Mouse (Mus musculus): ENCODE measurements at regions not wholly inside any gene's neighbourhood (a gene's known extent, or its start where the extent isn't known, plus 50 kb on each side); places are given as distances from the start of the nearest gene placed in this dataset.
A peak's percentile ranks its signal among the peaks of the same experiment; 100 is the strongest.

DNA sequence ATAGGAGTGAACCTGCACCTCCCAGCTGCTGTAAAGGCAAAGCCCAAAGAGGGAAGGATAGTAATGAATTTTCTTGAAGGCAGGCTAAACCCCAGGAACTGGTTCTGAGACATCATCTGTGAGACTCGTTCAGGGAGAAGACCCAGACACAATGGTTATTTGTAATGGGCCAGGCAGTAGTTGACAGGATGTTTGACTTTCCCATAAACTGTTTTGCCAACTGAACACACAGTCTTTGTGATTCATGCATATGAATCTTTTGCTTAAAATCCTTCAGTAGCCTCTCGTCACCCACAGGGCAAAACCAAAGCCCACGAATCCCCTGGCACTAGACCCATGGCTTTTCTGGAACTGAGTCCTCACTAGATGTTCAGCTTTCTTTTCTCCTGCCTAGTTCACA, 148.3 kb upstream of the Inhba start:
- Histone ChIP-seq H3K4me1 (ENCODE audit: control insufficient read depth, insufficient read depth, low read length) (peaks cover 2% of the 10 kb centered on the region; the same call in 1 of the 2 replicates), H3K4me3 (ENCODE audit: insufficient read depth, low read length) (no peak overlapping the region), H3K27ac (ENCODE audit: insufficient read depth, low read length) (peak overlapping the region; percentile 77)
- TF ChIP-seq POLR2A (IDR thresholded peaks at IDR 0.05; ENCODE audit: low read depth, low read length), result no peak
- TF ChIP-seq CTCF (IDR thresholded peaks at IDR 0.05; ENCODE audit: borderline replicate concordance, insufficient read depth, low read length), result no peak

GRCm38 (mm10) chr13:15867046-15867561, 144.5 kb upstream of the Inhba start:
- TF ChIP-seq POLR2A (IDR thresholded peaks at IDR 0.05; ENCODE audit: low read depth, low read length) (no peak), CTCF (IDR thresholded peaks at IDR 0.05; ENCODE audit: borderline replicate concordance, insufficient read depth, low read length) (no peak)
- H3K27ac ChIP-seq (ENCODE audit: insufficient read depth, low read length), result no peak overlapping the region
- no peak overlapping the region for H3K4me3 ChIP-seq (ENCODE audit: insufficient read depth, low read length)
- H3K4me1 ChIP-seq (ENCODE audit: control insufficient read depth, insufficient read depth, low read length), result peaks cover 2% of the 10 kb centered on the region; the same call in 1 of the 2 replicates

GRCm38 (mm10) chr13:15877606-15878005, 134.0 kb upstream of the Inhba start:
- Histone ChIP-seq H3K27ac (ENCODE audit: insufficient read depth, low read length) (no peak overlapping the region), H3K4me1 (ENCODE audit: control insufficient read depth, insufficient read depth, low read length) (no peaks in the 10 kb centered on the region), H3K4me3 (ENCODE audit: insufficient read depth, low read length) (no peak overlapping the region)
- no peak for TF ChIP-seq POLR2A (IDR thresholded peaks at IDR 0.05; ENCODE audit: low read depth, low read length)
- TF ChIP-seq CTCF (IDR thresholded peaks at IDR 0.05; ENCODE audit: borderline replicate concordance, insufficient read depth, low read length), result no peak

DNA sequence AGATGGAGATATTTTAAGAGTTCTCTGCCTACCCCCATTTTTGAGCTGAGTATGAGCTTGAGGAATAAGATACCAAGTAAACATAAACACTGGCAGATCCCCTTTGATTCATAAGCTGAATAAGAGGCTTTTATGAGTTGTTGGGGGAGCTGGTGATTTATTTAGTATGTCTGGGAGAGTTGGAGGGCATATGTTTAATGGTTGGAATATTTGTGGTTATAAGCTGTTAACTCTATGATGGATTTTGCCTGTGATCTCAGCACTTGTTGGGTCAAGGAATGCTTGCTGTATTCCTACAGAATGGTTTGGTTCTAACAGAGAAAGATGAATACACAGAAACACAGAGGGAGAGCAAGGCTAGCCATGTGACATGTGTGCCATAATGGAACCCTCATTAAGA, 132.1 kb upstream of the Inhba start:
- TF ChIP-seq POLR2A (IDR thresholded peaks at IDR 0.05; ENCODE audit: low read depth, low read length), result no peak
- TF ChIP-seq CTCF (IDR thresholded peaks at IDR 0.05; ENCODE audit: borderline replicate concordance, insufficient read depth, low read length), result no peak
- Histone ChIP-seq H3K27ac (ENCODE audit: insufficient read depth, low read length) (peak overlapping the region; percentile 84), H3K4me1 (ENCODE audit: control insufficient read depth, insufficient read depth, low read length) (no peaks in the 10 kb centered on the region), H3K4me3 (ENCODE audit: insufficient read depth, low read length) (no peak overlapping the region)

DNA sequence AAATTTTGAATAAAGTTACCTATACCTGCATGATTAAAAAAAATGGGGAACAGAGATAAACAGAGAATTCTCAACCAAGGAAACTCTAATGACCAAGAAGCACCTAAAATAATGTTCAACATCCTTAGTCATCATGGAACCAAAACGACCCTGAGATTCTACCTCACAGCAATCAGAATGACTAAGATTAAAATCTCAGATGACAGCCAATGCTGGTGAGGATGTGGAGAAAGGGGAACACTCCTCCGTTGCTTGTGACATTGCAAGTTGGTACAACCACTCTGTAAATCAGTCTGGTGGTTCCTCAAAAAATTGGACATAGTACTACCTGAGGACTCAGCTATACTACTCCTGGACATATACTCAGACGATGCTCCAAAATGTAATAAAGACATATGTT, 120.9 kb upstream of the Inhba start:
- H3K27ac ChIP-seq (ENCODE audit: insufficient read depth, low read length), result no peak overlapping the region
- H3K4me3 ChIP-seq (ENCODE audit: insufficient read depth, low read length), result no peak overlapping the region
- no peak for TF ChIP-seq POLR2A (IDR thresholded peaks at IDR 0.05; ENCODE audit: low read depth, low read length)
- TF ChIP-seq CTCF (IDR thresholded peaks at IDR 0.05; ENCODE audit: borderline replicate concordance, insufficient read depth, low read length), result no peak
- H3K4me1 ChIP-seq (ENCODE audit: control insufficient read depth, insufficient read depth, low read length), result no peaks in the 10 kb centered on the region

GRCm38 (mm10) chr13:15891403-15891802, 120.2 kb upstream of the Inhba start:
- H3K27ac ChIP-seq (ENCODE audit: insufficient read depth, low read length), result no peak overlapping the region
- TF ChIP-seq CTCF (IDR thresholded peaks at IDR 0.05; ENCODE audit: borderline replicate concordance, insufficient read depth, low read length), result no peak
- no peak for TF ChIP-seq POLR2A (IDR thresholded peaks at IDR 0.05; ENCODE audit: low read depth, low read length)
- H3K4me1 ChIP-seq (ENCODE audit: control insufficient read depth, insufficient read depth, low read length), result no peaks in the 10 kb centered on the region
- H3K4me3 ChIP-seq (ENCODE audit: insufficient read depth, low read length), result no peak overlapping the region

GRCm38 (mm10) chr13:15898201-15898600, 113.5 kb upstream of the Inhba start:
- no peak for TF ChIP-seq CTCF (IDR thresholded peaks at IDR 0.05; ENCODE audit: borderline replicate concordance, insufficient read depth, low read length)
- no peak for TF ChIP-seq POLR2A (IDR thresholded peaks at IDR 0.05; ENCODE audit: low read depth, low read length)
- Histone ChIP-seq H3K27ac (ENCODE audit: insufficient read depth, low read length) (no peak overlapping the region), H3K4me1 (ENCODE audit: control insufficient read depth, insufficient read depth, low read length) (peaks cover 6% of the 10 kb centered on the region), H3K4me3 (ENCODE audit: insufficient read depth, low read length) (no peak overlapping the region)

- Histone ChIP-seq H3K4me1 (ENCODE audit: control insufficient read depth, insufficient read depth, low read length) (peaks cover 6% of the 10 kb centered on the region), H3K4me3 (ENCODE audit: insufficient read depth, low read length) (no peak overlapping the region), H3K27ac (ENCODE audit: insufficient read depth, low read length) (peak overlapping the region; percentile 92)
- TF ChIP-seq CTCF (IDR thresholded peaks at IDR 0.05; ENCODE audit: borderline replicate concordance, insufficient read depth, low read length), result no peak
- no peak for TF ChIP-seq POLR2A (IDR thresholded peaks at IDR 0.05; ENCODE audit: low read depth, low read length)
Observed at GRCm38 (mm10) chr13:15901710-15902675, 109.7 kb upstream of the Inhba start.

- H3K4me3 ChIP-seq (ENCODE audit: insufficient read depth, low read length), result no peak overlapping the region
- no peak overlapping the region; the same call in 1 of the 2 replicates for H3K27ac ChIP-seq (ENCODE audit: insufficient read depth, low read length)
- H3K4me1 ChIP-seq (ENCODE audit: control insufficient read depth, insufficient read depth, low read length), result 0 out of 2 replicates have a peak, but pooled peaks cover 3% of the 10 kb centered on the region
- TF ChIP-seq POLR2A (IDR thresholded peaks at IDR 0.05; ENCODE audit: low read depth, low read length) (no peak), CTCF (IDR thresholded peaks at IDR 0.05; ENCODE audit: borderline replicate concordance, insufficient read depth, low read length) (no peak)
Observed at GRCm38 (mm10) chr13:15907806-15908205, 103.8 kb upstream of the Inhba start.

GRCm38 (mm10) chr13:15910578-15910977, 101.1 kb upstream of the Inhba start:
- H3K4me1 ChIP-seq (ENCODE audit: control insufficient read depth, insufficient read depth, low read length), result 0 out of 2 replicates have a peak, but pooled peaks cover 3% of the 10 kb centered on the region
- H3K27ac ChIP-seq (ENCODE audit: insufficient read depth, low read length), result no peak overlapping the region
- TF ChIP-seq CTCF (IDR thresholded peaks at IDR 0.05; ENCODE audit: borderline replicate concordance, insufficient read depth, low read length), result no peak
- TF ChIP-seq POLR2A (IDR thresholded peaks at IDR 0.05; ENCODE audit: low read depth, low read length), result no peak
- no peak overlapping the region for H3K4me3 ChIP-seq (ENCODE audit: insufficient read depth, low read length)

Data from embryonic fibroblast, embryonic 13.5 days (primary cell).